Mouse (Mus musculus): ENCODE results near the gene Riox1. TPM values are rescaled to one million over a fixed set of nuclear protein-coding genes. Genes with fewer than 3 reads are reported as not detected.
"Not testable (repeated sequence)": the region's sequence is repeated elsewhere in the genome, so short reads cannot be mapped to it uniquely, and the experiment has no call there.

The Riox1 gene
- polyA plus RNA-seq, 1 experiment from 2014 or later = 14.3 TPM

DNA sequence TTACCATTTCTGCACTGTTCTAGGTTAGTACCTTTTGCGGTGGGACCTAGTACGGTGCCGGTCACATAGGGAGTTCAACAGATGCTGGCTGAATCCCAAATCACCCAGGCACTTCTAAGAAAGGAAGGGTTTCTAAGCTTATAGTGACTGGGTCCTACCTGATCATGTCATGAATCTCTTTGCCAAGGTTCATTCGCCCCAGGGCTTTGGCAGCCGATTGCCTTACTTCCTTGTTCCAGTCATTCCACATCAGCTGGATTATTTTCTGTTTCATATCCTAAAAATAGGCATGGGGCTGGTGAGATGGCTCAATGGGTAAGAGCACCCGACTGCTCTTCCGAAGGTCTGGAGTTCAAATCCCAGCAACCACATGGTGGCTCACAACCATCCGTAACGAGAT is 7.9 kb downstream of the Riox1 start:
- H3K4me1 ChIP-seq = peaks cover 5% of the 10 kb centered on the region
- H3K27me3 ChIP-seq (ENCODE audit: poor library complexity, severe bottlenecking) = no peaks in the 10 kb centered on the region
- H3K9me3 ChIP-seq = no peaks in the 10 kb centered on the region
- no peak for DNase-seq (ENCODE audit: extremely low spot score, low spot score)
- 91% methylated on average over 9 of the region's 9 CpGs for WGBS
- no peak overlapping the region for H3K27ac ChIP-seq
- H3K36me3 ChIP-seq (replicated peaks) = peaks cover 45% of the 10 kb centered on the region
- H3K4me3 ChIP-seq = no peak overlapping the region

DNA sequence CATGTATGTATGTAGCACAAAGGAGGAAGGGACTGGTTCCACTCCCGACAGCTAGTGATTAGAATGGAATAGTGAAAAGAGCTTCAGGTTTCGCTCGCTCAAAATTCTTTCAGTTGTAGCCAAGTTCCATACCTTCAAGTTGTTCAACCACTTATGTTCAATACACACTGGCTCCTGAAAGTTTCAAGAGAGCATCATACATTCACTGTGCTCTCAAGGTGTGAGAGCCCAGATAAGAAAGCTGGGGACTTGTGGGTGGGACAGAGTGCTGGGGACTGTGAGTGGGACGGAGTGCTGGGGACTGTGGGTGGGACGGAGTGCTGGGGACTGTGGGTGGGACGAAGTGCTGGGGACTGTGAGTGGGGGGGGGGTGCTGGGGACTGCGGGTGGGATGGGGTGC is 14.8 kb downstream of the Riox1 start:
- no peaks in the 10 kb centered on the region for H3K9me3 ChIP-seq
- no peaks in the 10 kb centered on the region for H3K36me3 ChIP-seq (replicated peaks)
- DNase-seq (ENCODE audit: extremely low spot score, low spot score) = no peak
- H3K27ac ChIP-seq = no peak overlapping the region
- no peaks in the 10 kb centered on the region for H3K27me3 ChIP-seq (ENCODE audit: poor library complexity, severe bottlenecking)
- WGBS = 89% methylated on average over 7 of the region's 7 CpGs
- no peak overlapping the region for H3K4me3 ChIP-seq
- H3K4me1 ChIP-seq = no peaks in the 10 kb centered on the region

DNA sequence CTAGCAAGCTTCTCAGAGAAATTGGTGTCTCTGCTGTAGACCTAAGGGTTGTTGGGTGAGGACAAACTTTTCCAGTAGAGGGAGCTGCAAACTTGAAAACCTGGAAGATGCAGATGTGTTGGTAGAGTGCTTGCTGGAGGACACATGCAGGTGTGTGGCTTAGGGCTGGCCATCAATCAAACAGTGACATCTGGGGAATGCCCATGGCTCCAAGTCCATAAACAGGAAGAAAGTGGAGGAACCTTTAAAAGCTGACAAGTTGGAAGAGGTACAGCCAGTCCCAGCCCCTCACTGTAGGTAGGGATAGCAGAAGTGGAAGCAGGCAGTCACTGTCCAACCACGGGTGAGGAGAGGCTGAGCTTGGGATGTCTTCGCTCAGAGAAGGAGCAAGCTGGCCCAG is 21.7 kb downstream of the Riox1 start:
- no peaks in the 10 kb centered on the region for H3K4me1 ChIP-seq
- H3K27me3 ChIP-seq (ENCODE audit: poor library complexity, severe bottlenecking) = no peaks in the 10 kb centered on the region
- 86% methylated on average over 2 of the region's 2 CpGs for WGBS
- no peaks in the 10 kb centered on the region for H3K36me3 ChIP-seq (replicated peaks)
- DNase-seq (ENCODE audit: extremely low spot score, low spot score) = no peak
- H3K4me3 ChIP-seq = no peak overlapping the region
- no peak overlapping the region for H3K27ac ChIP-seq
- H3K9me3 ChIP-seq = peaks cover 5% of the 10 kb centered on the region

DNA sequence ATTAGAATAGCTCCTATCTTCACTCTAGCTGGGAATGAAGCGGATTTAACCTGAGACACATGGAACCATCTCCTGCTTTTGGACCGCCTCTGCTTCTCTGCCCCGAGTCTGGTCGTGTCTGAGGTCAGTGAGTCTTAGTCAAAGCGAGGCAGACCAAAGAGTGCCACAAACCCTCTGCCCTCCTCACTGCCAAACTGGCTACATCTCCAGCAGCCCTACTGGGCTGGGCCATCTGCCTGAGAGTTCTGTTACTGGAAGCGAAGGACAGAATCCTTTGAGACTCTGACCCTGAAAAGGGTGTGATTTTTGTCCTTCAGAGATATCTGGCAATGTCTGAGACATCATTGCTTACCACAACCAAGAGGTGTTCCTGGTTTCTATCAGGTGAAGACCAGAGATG is 28.5 kb downstream of the Riox1 start:
- Histone ChIP-seq H3K9me3 (peaks cover 5% of the 10 kb centered on the region), H3K4me3 (no peak overlapping the region), H3K4me1 (peaks cover 8% of the 10 kb centered on the region), H3K36me3 (replicated peaks) (no peaks in the 10 kb centered on the region), H3K27ac (no peak overlapping the region), H3K27me3 (ENCODE audit: poor library complexity, severe bottlenecking) (no peaks in the 10 kb centered on the region)
- DNase-seq (ENCODE audit: extremely low spot score, low spot score) = no peak
- 92% methylated on average over 6 of the region's 6 CpGs for WGBS

DNA sequence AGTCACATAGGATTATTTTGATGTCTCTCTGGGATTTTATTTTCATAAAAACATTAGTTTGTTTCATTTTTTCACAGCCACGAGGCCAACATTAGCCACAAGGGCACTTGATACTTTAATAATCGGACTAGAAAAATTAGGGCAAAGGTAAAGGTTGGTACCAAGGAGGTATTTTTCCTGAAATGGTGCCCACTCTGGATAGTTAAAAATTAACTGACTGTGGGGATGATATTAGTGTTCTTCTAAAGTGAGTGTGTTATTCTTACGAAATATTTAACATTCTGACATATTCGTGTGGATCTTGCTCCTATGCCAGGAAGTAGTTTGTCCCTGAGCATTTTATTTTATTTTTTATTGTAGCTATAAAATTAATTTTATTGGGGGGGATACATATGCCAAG is 31.2 kb downstream of the Riox1 start:
- no peaks in the 10 kb centered on the region for H3K36me3 ChIP-seq (replicated peaks)
- no peak overlapping the region for H3K4me3 ChIP-seq
- no peak overlapping the region for H3K27ac ChIP-seq
- DNase-seq (ENCODE audit: extremely low spot score, low spot score) = no peak
- H3K27me3 ChIP-seq (ENCODE audit: poor library complexity, severe bottlenecking) = no peaks in the 10 kb centered on the region
- WGBS = 90% methylated on average over 4 of the region's 4 CpGs
- H3K9me3 ChIP-seq = no peaks in the 10 kb centered on the region
- peaks cover 8% of the 10 kb centered on the region for H3K4me1 ChIP-seq

DNA sequence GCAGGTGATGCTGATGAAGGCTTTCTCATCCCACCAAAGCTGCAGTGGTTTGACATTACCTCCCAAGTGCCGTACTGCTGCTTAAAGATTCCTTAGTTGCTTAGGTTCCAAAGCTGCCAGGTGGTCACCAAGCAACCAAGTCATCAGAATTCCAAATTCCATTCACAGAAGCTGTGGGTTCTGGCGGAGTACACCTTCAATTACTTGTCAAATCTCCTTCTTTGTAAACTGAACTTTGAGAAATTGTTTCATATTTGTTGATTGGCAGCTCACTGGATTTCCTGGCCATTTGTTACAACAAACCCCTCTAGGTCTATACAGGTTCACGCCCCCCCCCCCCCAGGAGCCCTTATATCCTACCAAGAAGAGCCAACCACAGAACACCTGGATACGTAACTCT is 34.3 kb downstream of the Riox1 start, which contains the start of gene Heatr4:
Gene Heatr4 (minus strand): TSS at position 101 of the 400 bp plus-strand sequence.
- Histone ChIP-seq H3K36me3 (replicated peaks) (no peaks in the 10 kb centered on the region), H3K27me3 (ENCODE audit: poor library complexity, severe bottlenecking) (no peaks in the 10 kb centered on the region), H3K9me3 (peaks cover 5% of the 10 kb centered on the region), H3K4me3 (no peak within 1 kb of the TSS), H3K4me1 (peaks cover 23% of the 10 kb centered on the region), H3K27ac (no peak within 1 kb of the TSS)
- no peak for DNase-seq (ENCODE audit: extremely low spot score, low spot score)
- 84% methylated on average over 4 of the region's 4 CpGs for WGBS

DNA sequence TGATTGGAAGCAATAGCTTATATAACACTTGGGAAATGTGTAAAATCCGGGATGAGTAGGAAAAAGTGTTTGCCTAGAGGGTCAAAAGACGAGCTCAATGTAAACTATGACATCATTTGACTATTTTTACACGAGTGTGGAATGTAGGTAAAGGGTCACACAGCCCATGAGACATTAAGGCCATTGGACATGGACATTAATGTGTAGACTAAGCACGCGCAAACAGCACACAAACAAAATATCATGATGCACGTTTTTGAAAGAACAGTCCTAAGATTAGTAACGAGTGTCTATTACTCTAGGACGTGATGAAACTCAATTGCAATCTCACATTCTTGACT is 36.8 kb downstream of the Riox1 start:
- no peak for DNase-seq (ENCODE audit: extremely low spot score, low spot score)
- peak overlapping the region; percentile 65 for H3K4me3 ChIP-seq
- H3K27ac ChIP-seq = peak overlapping the region; percentile 92
- peaks cover 5% of the 10 kb centered on the region for H3K9me3 ChIP-seq
- 0 out of 2 replicates have a peak, but pooled peaks cover 3% of the 10 kb centered on the region for H3K36me3 ChIP-seq (replicated peaks)
- H3K27me3 ChIP-seq (ENCODE audit: poor library complexity, severe bottlenecking) = no peaks in the 10 kb centered on the region
- whole genome bisulfite sequencing = 41% methylated on average over 8 of the region's 8 CpGs
- peaks cover 20% of the 10 kb centered on the region for H3K4me1 ChIP-seq

DNA sequence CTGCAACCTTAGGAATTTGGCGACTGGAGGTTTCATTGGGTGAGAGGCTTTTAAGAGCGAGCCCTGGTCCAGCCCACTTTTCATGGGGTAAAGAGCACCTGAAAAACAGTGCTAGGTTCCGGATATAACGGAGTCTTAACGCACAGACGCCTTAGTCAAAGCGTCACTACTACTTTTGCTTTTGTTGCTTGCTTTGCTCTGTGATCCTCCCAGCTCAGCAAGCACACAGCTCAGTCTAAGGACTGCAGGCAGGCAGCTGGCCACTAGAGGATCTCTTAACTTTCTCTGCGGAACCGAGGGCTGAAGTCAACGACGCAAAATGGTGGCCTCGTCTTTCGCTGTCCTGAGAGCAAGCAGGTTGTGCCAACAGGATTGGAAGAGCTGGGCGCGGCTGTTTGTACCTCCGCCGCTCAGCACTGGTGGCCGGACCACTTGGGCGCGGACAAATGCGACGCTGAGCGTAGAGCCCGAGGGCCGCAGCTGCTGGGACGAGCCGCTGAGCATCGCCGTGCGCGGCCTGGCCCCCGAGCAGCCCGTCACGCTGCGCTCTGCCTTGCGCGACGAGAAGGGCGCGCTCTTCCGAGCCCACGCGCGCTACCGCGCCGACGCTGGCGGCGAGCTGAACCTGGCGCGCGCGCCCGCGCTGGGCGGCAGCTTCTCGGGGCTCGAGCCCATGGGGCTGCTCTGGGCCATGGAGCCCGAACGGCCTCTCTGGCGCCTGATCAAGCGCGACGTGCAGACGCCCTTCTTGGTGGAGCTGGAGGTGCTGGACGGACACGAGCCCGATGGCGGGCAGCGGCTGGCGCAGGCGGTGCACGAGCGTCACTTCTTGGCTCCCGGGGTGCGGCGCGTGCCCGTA is 37.4 kb downstream of the Riox1 start, which contains the start of gene Acot2:
Gene Acot2 (plus strand): TSS at position 279 of the 859 bp plus-strand sequence.
- peak within 1 kb of the TSS; percentile 65 for H3K4me3 ChIP-seq
- no peaks in the 10 kb centered on the region for H3K27me3 ChIP-seq (ENCODE audit: poor library complexity, severe bottlenecking)
- DNase-seq (ENCODE audit: extremely low spot score, low spot score) = peak; percentile 81
- H3K4me1 ChIP-seq = peaks cover 15% of the 10 kb centered on the region
- H3K27ac ChIP-seq = peak within 1 kb of the TSS; percentile 92
- under 1% methylated on average over 80 of the region's 80 CpGs for WGBS
- peaks cover 6% of the 10 kb centered on the region for H3K36me3 ChIP-seq (replicated peaks)
- peaks cover 5% of the 10 kb centered on the region for H3K9me3 ChIP-seq

DNA sequence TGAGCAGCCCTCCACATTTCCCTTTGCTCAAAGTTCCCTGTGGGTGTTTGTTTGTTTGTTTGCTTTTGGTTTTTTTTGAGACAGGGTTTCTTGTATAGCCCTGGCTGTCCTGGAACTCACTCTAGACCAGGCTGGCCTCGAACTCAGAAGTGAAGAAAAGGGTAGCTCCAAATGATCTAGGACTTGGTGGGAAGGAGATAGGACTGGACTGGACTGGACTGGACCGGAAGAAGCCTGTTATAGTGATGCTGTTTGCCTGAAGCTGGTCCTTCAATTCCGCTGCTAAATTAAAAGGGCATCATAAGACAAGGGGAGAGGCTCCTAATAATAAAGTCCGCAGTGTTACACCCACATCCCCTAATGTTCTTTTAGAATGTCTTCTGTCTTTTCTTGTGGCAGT is 38.1 kb downstream of the Riox1 start:
- 74% methylated on average over 4 of the region's 4 CpGs for WGBS
- H3K4me3 ChIP-seq = peak overlapping the region; percentile 65
- H3K9me3 ChIP-seq = peaks cover 5% of the 10 kb centered on the region
- H3K27ac ChIP-seq = peak overlapping the region; percentile 92
- H3K27me3 ChIP-seq (ENCODE audit: poor library complexity, severe bottlenecking) = no peaks in the 10 kb centered on the region
- no peak for DNase-seq (ENCODE audit: extremely low spot score, low spot score)
- peaks cover 12% of the 10 kb centered on the region for H3K36me3 ChIP-seq (replicated peaks)
- H3K4me1 ChIP-seq = peaks cover 15% of the 10 kb centered on the region

DNA sequence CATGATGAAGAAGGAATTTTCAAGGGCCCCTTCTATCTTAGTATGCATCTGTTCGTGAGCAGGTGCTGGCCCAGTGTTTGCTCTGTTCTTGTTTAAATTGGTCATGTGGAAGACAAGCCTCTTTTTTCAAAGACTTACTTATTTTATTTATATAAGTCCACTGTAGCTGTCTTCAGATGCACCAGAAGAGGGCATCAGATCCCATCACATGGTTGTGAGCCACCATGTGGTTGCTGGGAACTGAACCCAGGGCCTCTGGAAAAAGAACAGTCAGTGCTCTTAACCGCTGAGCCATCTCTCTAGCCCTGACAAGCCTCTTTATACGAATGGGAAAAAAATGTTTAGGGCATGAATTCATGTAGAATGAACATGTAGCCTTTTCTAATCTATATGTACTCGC is 39.0 kb downstream of the Riox1 start:
- H3K27me3 ChIP-seq (ENCODE audit: poor library complexity, severe bottlenecking) = no peaks in the 10 kb centered on the region
- peaks cover 15% of the 10 kb centered on the region for H3K4me1 ChIP-seq
- H3K36me3 ChIP-seq (replicated peaks) = peaks cover 15% of the 10 kb centered on the region
- H3K4me3 ChIP-seq = no peak overlapping the region
- no peak for DNase-seq (ENCODE audit: extremely low spot score, low spot score)
- peaks cover 5% of the 10 kb centered on the region for H3K9me3 ChIP-seq
- 95% methylated on average over 4 of the region's 4 CpGs for WGBS
- H3K27ac ChIP-seq = no peak overlapping the region

DNA sequence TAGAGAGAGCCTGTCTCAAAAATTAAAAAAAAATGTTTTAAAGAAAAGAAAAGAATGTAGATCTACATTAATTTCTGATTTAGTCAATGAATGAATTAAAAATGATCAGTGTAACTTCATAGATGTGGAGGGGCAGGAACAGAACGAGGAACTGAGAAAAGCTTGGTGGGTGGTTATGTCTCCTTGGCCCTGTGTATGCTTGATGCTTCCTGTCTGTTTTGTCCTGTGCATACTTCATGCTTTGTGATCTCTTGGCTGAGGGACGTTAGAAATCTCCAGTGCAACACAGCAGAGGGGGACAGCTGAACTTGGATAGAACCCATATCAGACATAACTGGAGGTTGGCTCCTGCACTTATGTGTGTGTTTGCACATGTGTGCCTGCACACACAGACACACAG is 46.8 kb downstream of the Riox1 start:
- Histone ChIP-seq H3K36me3 (replicated peaks) (peaks cover 18% of the 10 kb centered on the region), H3K4me1 (no peaks in the 10 kb centered on the region), H3K27me3 (ENCODE audit: poor library complexity, severe bottlenecking) (no peaks in the 10 kb centered on the region), H3K4me3 (no peak overlapping the region), H3K27ac (no peak overlapping the region), H3K9me3 (peaks cover 14% of the 10 kb centered on the region; the same call in 1 of the 2 replicates)
- WGBS = 80% methylated on average over 2 of the region's 2 CpGs
- no peak for DNase-seq (ENCODE audit: extremely low spot score, low spot score)

DNA sequence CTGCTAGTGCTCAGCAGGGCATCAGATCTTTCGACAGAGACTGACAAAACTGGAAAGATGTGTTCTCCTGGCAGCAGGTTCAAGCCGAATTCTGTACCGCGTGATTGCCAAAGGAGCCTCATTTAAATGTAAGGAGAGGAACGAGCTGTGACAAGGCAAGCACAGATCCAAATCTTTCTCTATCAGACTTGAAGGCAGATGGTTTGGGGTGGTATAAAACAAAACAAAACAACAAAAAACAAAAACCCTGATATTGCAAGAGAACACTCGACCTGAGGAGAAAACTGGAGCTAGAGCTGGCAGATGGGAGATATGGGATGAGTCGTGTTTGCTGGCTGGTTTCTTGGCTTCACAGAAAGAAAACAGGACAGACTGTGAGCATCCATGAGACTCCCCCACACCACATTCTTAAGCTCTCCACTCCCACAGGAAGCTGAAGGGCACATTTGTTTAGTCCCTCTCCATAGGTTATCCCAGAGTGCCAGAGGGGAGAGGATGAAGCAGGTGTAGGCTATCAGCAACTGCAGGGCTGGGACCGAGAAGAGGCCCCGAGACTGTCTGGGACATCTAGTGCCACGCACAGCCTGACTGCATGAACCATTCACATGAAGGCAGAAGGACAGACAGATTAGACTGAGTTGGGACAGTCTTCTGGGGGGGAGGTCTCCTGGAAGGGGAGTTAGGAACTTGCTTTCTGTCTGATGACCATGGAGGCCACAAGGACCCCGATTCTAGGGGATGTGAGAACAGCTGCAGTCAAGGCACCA is 48.1 kb downstream of the Riox1 start:
- no peak overlapping the region for H3K4me3 ChIP-seq
- peaks cover 9% of the 10 kb centered on the region; the same call in 1 of the 2 replicates for H3K36me3 ChIP-seq (replicated peaks)
- no peaks in the 10 kb centered on the region for H3K4me1 ChIP-seq
- H3K27me3 ChIP-seq (ENCODE audit: poor library complexity, severe bottlenecking) = no peaks in the 10 kb centered on the region
- DNase-seq (ENCODE audit: extremely low spot score, low spot score) = no peak
- H3K27ac ChIP-seq = no peak overlapping the region
- peaks cover 14% of the 10 kb centered on the region; the same call in 1 of the 2 replicates for H3K9me3 ChIP-seq
- WGBS = 74% methylated on average over 11 of the region's 11 CpGs

DNA sequence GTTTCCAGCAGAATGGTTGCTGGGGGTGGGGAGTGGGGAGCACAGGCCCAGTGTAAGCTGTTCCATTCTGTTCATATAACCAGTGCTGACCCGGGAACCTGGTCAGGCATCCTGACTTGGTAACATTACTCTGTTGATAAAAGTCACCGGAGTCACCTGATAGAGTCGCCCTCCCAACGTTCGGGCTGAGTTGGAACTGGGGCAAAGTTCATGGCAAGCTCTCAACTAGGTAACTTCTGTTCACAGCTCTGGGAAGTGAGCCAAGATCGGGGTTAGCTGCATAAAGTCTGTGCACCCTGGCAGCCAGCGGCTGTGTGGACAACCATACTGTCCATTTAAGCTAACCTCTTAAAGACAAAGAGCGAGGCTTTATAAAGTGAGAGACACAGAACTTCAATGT is 48.8 kb downstream of the Riox1 start:
- H3K27ac ChIP-seq; H3K36me3 ChIP-seq (replicated peaks); DNase-seq (ENCODE audit: extremely low spot score, low spot score); H3K4me1 ChIP-seq; H3K27me3 ChIP-seq (ENCODE audit: poor library complexity, severe bottlenecking); H3K4me3 ChIP-seq: not testable (repeated sequence)
- peaks cover 14% of the 10 kb centered on the region; the same call in 1 of the 2 replicates for H3K9me3 ChIP-seq
- 88% methylated on average over 8 of the region's 8 CpGs for WGBS
